Mouse (Mus musculus) lung, postnatal 0 days (tissue): ENCODE data around the gene Zfp37.

Experiments used
- CTCF ChIP-seq: IDR thresholded peaks from 2 replicates; pipeline ENCODE4 v1.5.1; 2016; ENCODE audit warnings: antibody characterized with exemption, mild to moderate bottlenecking
- EP300 ChIP-seq: IDR thresholded peaks from 2 replicates; pipeline ENCODE4 v1.6.1; 2016; ENCODE audit warnings: antibody characterized with exemption, mild to moderate bottlenecking, control low read depth

DNA sequence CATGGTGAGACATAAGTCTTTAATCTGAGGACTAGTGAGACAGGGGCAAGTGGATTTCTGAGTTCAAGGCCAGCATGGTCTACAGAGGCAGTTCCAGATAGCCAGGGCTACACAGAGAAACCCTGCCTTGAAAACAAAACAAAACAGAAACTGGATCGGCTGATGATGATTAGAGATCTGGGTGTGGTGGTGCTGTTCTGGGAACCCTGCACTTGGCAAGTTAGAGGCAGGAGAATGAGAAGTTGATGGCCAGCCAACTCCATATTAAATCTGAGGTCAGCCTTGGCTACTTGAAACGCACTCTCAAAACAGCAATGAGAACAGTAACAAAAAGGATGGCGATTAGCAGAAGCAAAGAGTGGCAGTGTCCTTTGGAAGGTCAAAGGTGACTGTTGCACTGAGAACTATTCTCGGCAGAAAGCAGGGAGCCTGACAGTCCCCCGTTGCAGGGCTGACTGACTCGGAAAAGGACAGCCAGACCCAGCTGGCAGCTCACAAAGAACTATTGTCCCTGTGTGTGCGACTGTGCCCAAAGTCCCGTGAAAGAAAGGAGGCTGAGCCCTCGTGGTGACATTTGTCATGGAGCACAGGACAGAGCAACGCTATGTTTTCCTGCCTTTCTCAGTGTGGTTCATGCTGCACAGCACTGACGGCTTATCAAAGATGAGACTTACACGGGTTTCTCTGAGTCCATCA lies 44.1 kb upstream of the Zfp37 start:
- no peak for TF ChIP-seq EP300
- TF ChIP-seq CTCF = no peak
